ENCODE assay signal across 13 mouse cellular contexts in genomic region chr15:88870418-88871185, GRCm38 (mm10). TPM values are rescaled to one million over a fixed set of nuclear protein-coding genes. Genes with fewer than 3 reads are reported as not detected.
A peak's percentile ranks its signal among the peaks of the same experiment; 100 is the strongest.
DNase-seq lines count a peak whose midpoint lies in the region; ATAC-seq and TF ChIP-seq lines count a peak whose summit lies in the region.
"Had no signal": no experiment of that assay in that cellular context is flagged by ENCODE, and none has a peak within 500 bp of the region (broad histone marks: within the 10 kb centered on the region; RNA-seq: fewer than 3 reads in every experiment).

No protein-coding gene starts in this region.

- TF ChIP-seq CTCF in gastrocnemius, adult 2 months (IDR thresholded peaks at IDR 0.05) = no peak

- H3K4me1 ChIP-seq in liver, embryonic 12.5 days = peaks cover 23% of the 10 kb centered on the region
- H3K4me1 ChIP-seq in liver, embryonic 11.5 days (replicated peaks; ENCODE audit: control insufficient read depth, insufficient read depth, low read length) = peaks cover 26% of the 10 kb centered on the region

- DNase-seq in gastrocnemius, adult 2 months = no peak
- no peak for DNase-seq in gastrocnemius, postnatal 14 days
- no peak for DNase-seq in liver, embryonic 11.5 days (ENCODE audit: low spot score)
- peak; percentile 58 for DNase-seq in kidney, postnatal 10 days
- peak; percentile 32 for DNase-seq in yolk sac, embryonic 10.5 days (ENCODE audit: low spot score)
- no peak for DNase-seq in left cerebral cortex, adult 11 months (ENCODE audit: low spot score)
- no peak for DNase-seq in layer of hippocampus, postnatal 25 days (ENCODE audit: extremely low spot score in 1 of 2, low spot score in 1 of 2)
- DNase-seq: B cell, adult 2 months; heart, postnatal 4 days; lung, postnatal 36 days had no signal

- H3K36me3 ChIP-seq in liver, embryonic 12.5 days = peaks cover 10% of the 10 kb centered on the region
- H3K36me3 ChIP-seq in liver, embryonic 11.5 days (ENCODE audit: control insufficient read depth, insufficient read depth, low read length) = peaks cover 4% of the 10 kb centered on the region; the same call in 1 of the 2 replicates

- H3K9me3 ChIP-seq in liver, embryonic 12.5 days (replicated peaks) = no peaks in the 10 kb centered on the region
- H3K9me3 ChIP-seq in liver, embryonic 11.5 days (ENCODE audit: control insufficient read depth, low read length) = no peaks in the 10 kb centered on the region
- H3K9me3 ChIP-seq: limb, embryonic 13.5 days had no signal

- no peak overlapping the region for H3K4me3 ChIP-seq in gastrocnemius, adult 2 months
- H3K4me3 ChIP-seq in liver, embryonic 12.5 days = no peak overlapping the region
- H3K4me3 ChIP-seq in liver, embryonic 11.5 days (ENCODE audit: low read depth, low read length) = no peak overlapping the region
- H3K4me3 ChIP-seq: limb, embryonic 13.5 days had no signal

- H3K27me3 ChIP-seq in liver, embryonic 12.5 days (replicated peaks) = peaks cover 8% of the 10 kb centered on the region
- H3K27me3 ChIP-seq in liver, embryonic 11.5 days (replicated peaks; ENCODE audit: control insufficient read depth, insufficient read depth, low read length) = peaks cover 2% of the 10 kb centered on the region; the same call in 1 of the 2 replicates

- WGBS in liver, embryonic 12.5 days (ENCODE audit: insufficient replicate concordance) = 51% methylated on average over 5 of the region's 5 CpGs
- WGBS in liver, embryonic 11.5 days = 71% methylated on average over 5 of the region's 5 CpGs

- ATAC-seq in liver, embryonic 12.5 days = peak; percentile 34; the same call in 1 of the 2 replicates
- no peak for ATAC-seq in liver, embryonic 11.5 days (replicated peaks; ENCODE audit: low FRiP score)
- ATAC-seq: forebrain, embryonic 16.5 days had no signal

- intact Hi-C loops in gastrocnemius, adult 2 months (cut with DNase I) = no loop called here
- intact Hi-C loops in gastrocnemius, postnatal 14 days (cut with DNase I; ENCODE audit: low total_unique reads) = no loop called here

- peak overlapping the region; percentile 68 for H3K27ac ChIP-seq in gastrocnemius, adult 2 months
- no peak overlapping the region for H3K27ac ChIP-seq in liver, embryonic 12.5 days
- H3K27ac ChIP-seq in liver, embryonic 11.5 days (ENCODE audit: low read depth, low read length) = no peak overlapping the region
- H3K27ac ChIP-seq: limb, embryonic 13.5 days had no signal

- H3K4me2 ChIP-seq in liver, embryonic 12.5 days = no peak overlapping the region
- no peak overlapping the region for H3K4me2 ChIP-seq in liver, embryonic 11.5 days
- H3K4me2 ChIP-seq: limb, embryonic 13.5 days had no signal

- no peak overlapping the region for H3K9ac ChIP-seq in liver, embryonic 12.5 days
- H3K9ac ChIP-seq in liver, embryonic 11.5 days (ENCODE audit: low read depth, low read length) = no peak overlapping the region
- H3K9ac ChIP-seq: limb, embryonic 13.5 days had no signal

RNA-seq across cellular contexts. Expression of gene Pim3, which starts 8.6 kb away (rescaled TPM):
- total RNA-seq in gastrocnemius, adult 2 months (2021) = 10 to 100 TPM; 34.4 to 46.6 TPM
- 10 to 100 TPM; 13.4 to 26.0 TPM for total RNA-seq in gastrocnemius, postnatal 14 days (2021)
- polyA plus RNA-seq in liver, embryonic 12.5 days (2016; fragmentation: Nextera tagmentation; extraction: Ambion mirVana) = 22.5 and 23.5 TPM in 2 replicates
- polyA plus RNA-seq in liver, embryonic 11.5 days (2014; fragmentation: Nextera tagmentation; extraction: Ambion mirVana) = 34.0 and 35.9 TPM in 2 replicates
- 10 to 100 TPM; 30.3 to 38.9 TPM for total RNA-seq in layer of hippocampus, postnatal 25 days (2021)

RNA-seq across cellular contexts. Expression of gene Creld2, which starts 51.2 kb away (rescaled TPM):
- 10 to 100 TPM in 1 of 2 experiments, 1 to 10 TPM in 1; 8.1 to 11.6 TPM for total RNA-seq in gastrocnemius, adult 2 months (2021)
- 10 to 100 TPM in 1 of 2 experiments, 1 to 10 TPM in 1; 8.9 to 11.4 TPM for total RNA-seq in gastrocnemius, postnatal 14 days (2021)
- polyA plus RNA-seq in liver, embryonic 12.5 days (2016; fragmentation: Nextera tagmentation; extraction: Ambion mirVana) = 61.1 and 68.6 TPM in 2 replicates
- polyA plus RNA-seq in liver, embryonic 11.5 days (2014; fragmentation: Nextera tagmentation; extraction: Ambion mirVana) = 107 and 109 TPM in 2 replicates
- total RNA-seq in layer of hippocampus, postnatal 25 days (2021) = 10 to 100 TPM; 18.0 to 28.1 TPM

RNA-seq across cellular contexts. Expression of gene Alg12, which starts 51.5 kb away (rescaled TPM):
- 1 to 10 TPM; 3.9 to 6.6 TPM for total RNA-seq in gastrocnemius, adult 2 months (2021)
- 1 to 10 TPM; 4.9 to 5.4 TPM for total RNA-seq in gastrocnemius, postnatal 14 days (2021)
- polyA plus RNA-seq in liver, embryonic 12.5 days (2016; fragmentation: Nextera tagmentation; extraction: Ambion mirVana) = 6.9 and 7.6 TPM in 2 replicates
- 13.9 and 14.2 TPM in 2 replicates for polyA plus RNA-seq in liver, embryonic 11.5 days (2014; fragmentation: Nextera tagmentation; extraction: Ambion mirVana)
- 10 to 100 TPM; 12.7 to 16.9 TPM for total RNA-seq in layer of hippocampus, postnatal 25 days (2021)

Comparison
In these comparisons a context has a peak if more than half of its experiments do, and no peak if none do; other contexts are left out.
1. DNase-seq: peak in kidney, postnatal 10 days (single experiment) and yolk sac, embryonic 10.5 days (single experiment); none in gastrocnemius, adult 2 months (single experiment), gastrocnemius, postnatal 14 days (single experiment), liver, embryonic 11.5 days (single experiment), left cerebral cortex, adult 11 months (single experiment) and layer of hippocampus, postnatal 25 days (0 of 2).